Mouse (Mus musculus) heart, postnatal 0 days (tissue): Measurements from ENCODE around the gene Nxt1. TPM values are rescaled to one million over a fixed set of nuclear protein-coding genes. Genes with fewer than 3 reads are reported as not detected.

Experiments
- ATAC-seq: fragments of 200-750 bp; cut with Nextera tagmentation; 2 replicates; pipeline ENCODE4 v1.8.0; 2017; ENCODE audit warnings: low read depth, moderate number of reproducible peaks, moderate library complexity; ENCODE audit not compliant: insufficient read depth
- DNase-seq: peaks from one replicate; pipeline ENCODE4 v3.0.0-alpha.2; 2016; ENCODE audit warnings: low spot score
- H3K27ac ChIP-seq: fragments of 300-500 bp; sonication (generic); 2 replicates; pipeline ENCODE4 v1.5.1; 2014; ENCODE audit warnings: low read depth, mild to moderate bottlenecking
- H3K27me3 ChIP-seq: fragments of 300-500 bp; sonication (generic); 2 replicates; pipeline ENCODE4 v1.6.1; 2014; ENCODE audit warnings: low read length, mixed read lengths; ENCODE audit not compliant: control insufficient read depth, insufficient read depth
- H3K36me3 ChIP-seq: fragments of 300-500 bp; sonication (generic); replicated peaks from 2 replicates; pipeline ENCODE4 v1.6.1; 2014; ENCODE audit warnings: low read length, mixed read lengths; ENCODE audit not compliant: control insufficient read depth, insufficient read depth
- H3K4me1 ChIP-seq: fragments of 300-500 bp; sonication (generic); 2 replicates; pipeline ENCODE4 v1.6.1; 2014; ENCODE audit warnings: antibody characterized with exemption; ENCODE audit not compliant: control insufficient read depth, insufficient read depth
- H3K4me2 ChIP-seq: fragments of 300-500 bp; sonication (generic); 2 replicates; pipeline ENCODE4 v1.6.1; 2014; ENCODE audit warnings: low read depth, mild to moderate bottlenecking, low read length, moderate library complexity
- H3K4me3 ChIP-seq: fragments of 300-500 bp; sonication (generic); 2 replicates; pipeline ENCODE4 v1.5.1; 2014; ENCODE audit warnings: low read depth, low read length
- H3K9ac ChIP-seq: fragments of 300-500 bp; sonication (generic); replicated peaks from 2 replicates; pipeline ENCODE4 v1.6.1; 2014; ENCODE audit warnings: low read depth, low read length, mixed read lengths
- H3K9me3 ChIP-seq: fragments of 300-500 bp; sonication (generic); replicated peaks from 2 replicates; pipeline ENCODE4 v1.6.1; 2016; ENCODE audit warnings: low read length; ENCODE audit not compliant: control insufficient read depth
- CTCF ChIP-seq: IDR thresholded peaks from 2 replicates; pipeline ENCODE4 v1.5.1; 2016; ENCODE audit warnings: antibody characterized with exemption, control low read depth, low read depth
- EP300 ChIP-seq: IDR thresholded peaks from 2 replicates; pipeline ENCODE4 v1.6.1; 2016; ENCODE audit warnings: antibody characterized with exemption, low read depth
- WGBS: fragments of 180-500 bp; shearing (Covaris S2); extraction: QIAGEN DNeasy Blood & Tissue Kit; methylation state at CpG from one replicate; pipeline ENCODE4 v1.1.7; 2014; 5-methylcytosine and 5-hydroxymethylcytosine counted together
- polyA plus RNA-seq: library from polyadenylated mRNA; unstranded; fragments of >200 nt; fragmentation: Nextera tagmentation; extraction: Ambion mirVana; gene quantifications from 2 replicates; pipeline ENCODE4 v1.2.1, GENCODE M21; 2015
- total RNA-seq: library from RNA; depleted of rRNA; stranded (reverse); fragments of >200 nt; gene quantifications from 2 replicates; pipeline ENCODE4 v1.2.3, GENCODE M21; 2014; ENCODE audit warnings: low replicate concordance

Nxt1 gene
- total and polyA plus RNA-seq, 2 experiments from 2014 or later: 28.6 to 38.9 TPM

DNA sequence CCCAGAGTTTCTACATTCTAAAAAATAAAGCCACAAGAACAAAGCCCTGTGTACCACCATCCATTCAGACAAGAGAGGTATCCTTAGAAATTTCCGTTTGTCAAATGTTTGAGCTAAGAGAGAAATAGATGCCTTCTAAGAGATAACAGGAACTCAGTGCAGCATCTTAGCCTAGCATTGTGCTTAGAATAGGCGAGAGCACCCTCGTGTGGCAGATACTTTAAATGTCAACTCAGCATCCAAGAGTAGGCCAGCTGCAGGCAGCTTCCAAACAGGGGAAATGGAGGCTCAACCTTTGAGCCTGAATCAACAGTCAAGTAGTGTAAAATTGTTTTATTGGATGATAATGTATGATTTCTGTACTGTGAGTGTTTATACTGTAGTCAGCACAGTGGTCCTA, 17.4 kb upstream of the Nxt1 start:
- peak; percentile 49; the same call in 1 of the 2 replicates for ATAC-seq
- WGBS: 0% methylated on average over 3 of the region's 3 CpGs
- Histone ChIP-seq H3K4me3 (no peak overlapping the region), H3K9ac (no peak overlapping the region), H3K27me3 (no peaks in the 10 kb centered on the region), H3K27ac (no peak overlapping the region), H3K4me2 (no peak overlapping the region), H3K4me1 (no peaks in the 10 kb centered on the region), H3K9me3 (no peaks in the 10 kb centered on the region), H3K36me3 (no peaks in the 10 kb centered on the region)
- TF ChIP-seq EP300: no peak
- peak; percentile 79 for TF ChIP-seq CTCF
- peak; percentile 53 for DNase-seq

DNA sequence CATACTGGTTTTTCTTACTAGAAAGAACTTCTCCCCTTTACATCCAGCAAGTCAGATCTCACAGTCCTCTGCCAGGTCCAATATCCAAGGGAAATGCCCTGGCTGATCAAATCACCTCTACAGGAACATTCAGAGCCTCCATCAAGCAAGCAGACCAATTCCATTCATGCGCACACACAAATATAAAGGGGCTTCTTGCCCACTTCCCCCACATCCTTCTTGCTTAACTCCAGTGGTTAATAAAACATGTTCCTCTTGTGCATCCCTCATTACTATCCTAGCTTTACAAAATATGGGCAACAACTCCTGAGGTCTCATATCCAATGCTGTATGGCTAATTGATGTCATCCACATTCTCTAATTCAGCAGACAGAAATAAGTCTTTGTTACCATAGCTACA, 8.9 kb upstream of the Nxt1 start:
- H3K9me3 ChIP-seq: no peaks in the 10 kb centered on the region
- no peaks in the 10 kb centered on the region for H3K4me1 ChIP-seq
- no peak overlapping the region for H3K4me2 ChIP-seq
- H3K4me3 ChIP-seq: no peak overlapping the region
- ATAC-seq: no peak
- no peaks in the 10 kb centered on the region for H3K27me3 ChIP-seq
- H3K27ac ChIP-seq: no peak overlapping the region
- H3K9ac ChIP-seq: no peak overlapping the region
- 78% methylated on average over 1 of the region's 1 CpGs for WGBS
- no peaks in the 10 kb centered on the region for H3K36me3 ChIP-seq
- TF ChIP-seq CTCF (no peak), EP300 (no peak)
- DNase-seq: no peak

DNA sequence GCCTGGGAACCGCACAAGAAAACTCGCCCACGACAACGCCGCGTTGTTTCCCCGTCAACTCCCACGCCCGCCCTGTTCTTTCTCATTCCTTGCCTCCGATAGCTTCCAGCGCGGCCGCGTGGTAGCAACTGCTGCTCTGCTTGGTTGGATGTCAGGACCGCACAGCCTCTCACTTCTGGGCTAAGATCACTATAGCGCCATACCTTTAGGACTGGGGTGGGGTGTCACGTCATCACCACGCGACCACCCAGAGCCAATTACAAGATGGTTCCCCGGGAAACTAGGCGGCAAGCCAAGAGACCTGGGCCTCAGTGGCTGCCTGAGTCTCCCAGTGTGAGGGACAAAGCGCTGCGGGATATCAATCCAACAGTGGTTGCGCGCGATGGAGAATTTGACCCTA, 5.4 kb downstream of the Nxt1 start:
- WGBS: 12% methylated on average over 26 of the region's 26 CpGs
- Histone ChIP-seq H3K27me3 (no peaks in the 10 kb centered on the region), H3K9ac (0 out of 2 replicates have a peak overlapping the region, but pooled peaks have one; percentile 37), H3K4me1 (peaks cover 39% of the 10 kb centered on the region), H3K27ac (peak overlapping the region; percentile 92), H3K4me3 (peak overlapping the region; percentile 48), H3K36me3 (peaks cover 18% of the 10 kb centered on the region), H3K4me2 (peak overlapping the region; percentile 67), H3K9me3 (no peaks in the 10 kb centered on the region)
- ATAC-seq: no peak
- DNase-seq: peak; percentile 65
- TF ChIP-seq CTCF (no peak), EP300 (no peak)

DNA sequence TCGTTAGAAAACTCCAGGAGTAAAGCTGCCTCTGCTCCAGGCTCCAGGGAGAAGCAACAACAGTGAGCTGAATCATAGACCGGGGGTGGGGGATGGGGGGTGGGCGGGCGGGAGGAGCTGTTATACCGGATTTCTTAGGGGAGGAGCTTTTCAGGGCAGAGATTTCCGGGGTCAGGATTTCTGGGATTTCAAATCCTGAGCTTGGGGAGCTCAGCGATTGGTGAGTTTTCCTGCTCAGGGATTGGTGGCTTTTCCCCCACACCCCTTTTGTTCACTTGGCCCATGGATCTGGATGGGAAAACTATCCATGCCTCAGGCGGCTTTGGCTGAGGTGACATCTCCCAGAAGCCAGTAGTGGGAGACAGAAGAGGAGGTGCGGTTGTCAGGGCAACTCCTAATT, 6.9 kb downstream of the Nxt1 start:
- H3K4me3 ChIP-seq: 0 out of 2 replicates have a peak overlapping the region, but pooled peaks have one; percentile 5
- WGBS: 8% methylated on average over 9 of the region's 9 CpGs
- peaks cover 28% of the 10 kb centered on the region for H3K36me3 ChIP-seq
- peaks cover 35% of the 10 kb centered on the region for H3K4me1 ChIP-seq
- H3K27me3 ChIP-seq: no peaks in the 10 kb centered on the region
- H3K27ac ChIP-seq: peak overlapping the region; percentile 92
- H3K9me3 ChIP-seq: no peaks in the 10 kb centered on the region
- peak; percentile 91 for DNase-seq
- peak; percentile 15 for ATAC-seq
- TF ChIP-seq CTCF (no peak), EP300 (no peak)
- H3K9ac ChIP-seq: 0 out of 2 replicates have a peak overlapping the region, but pooled peaks have one; percentile 30
- H3K4me2 ChIP-seq: peak overlapping the region; percentile 67

DNA sequence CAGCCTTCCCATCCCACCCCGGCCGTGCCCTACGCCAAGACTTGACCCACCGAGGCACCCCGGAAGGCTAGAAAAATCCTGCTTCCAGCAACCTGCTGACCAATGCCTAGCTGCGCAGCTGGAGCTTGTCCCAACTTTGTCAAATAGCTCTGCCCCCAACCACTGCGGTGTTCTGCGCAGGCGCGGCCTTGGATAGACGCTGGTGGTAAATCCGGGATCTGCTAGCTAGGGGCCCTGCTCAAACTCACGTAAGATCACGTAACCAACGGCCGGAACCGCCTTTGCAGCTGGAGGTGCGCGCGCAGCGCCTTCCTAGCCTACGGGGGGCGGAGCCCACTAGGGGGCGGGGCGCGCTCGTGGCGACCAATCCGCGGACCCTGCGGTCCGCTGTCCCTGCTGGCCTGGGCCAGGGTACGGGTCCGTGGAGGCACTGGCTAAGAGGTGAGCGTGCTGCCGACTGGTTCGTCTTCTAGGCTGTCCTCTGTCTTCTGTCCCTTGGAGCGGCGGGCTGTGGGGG, 8.4 kb downstream of the Nxt1 start, which contains the start of gene Gzf1:
Gzf1 (plus strand) TSS at position 249 of the 517 bp plus-strand sequence.
- Histone ChIP-seq H3K4me2 (peak within 1 kb of the TSS; percentile 67), H3K9me3 (no peaks in the 10 kb centered on the region), H3K27me3 (no peaks in the 10 kb centered on the region), H3K9ac (peak within 1 kb of the TSS; percentile 88), H3K4me1 (peaks cover 35% of the 10 kb centered on the region), H3K36me3 (peaks cover 31% of the 10 kb centered on the region), H3K4me3 (peak within 1 kb of the TSS; percentile 83), H3K27ac (peak within 1 kb of the TSS; percentile 92)
- WGBS: under 1% methylated on average over 39 of the region's 39 CpGs
- ATAC-seq: peak; percentile 94
- TF ChIP-seq EP300: peak; percentile 36; the same call in 1 of the 2 replicates
- TF ChIP-seq CTCF: no peak; the same call in 1 of the 2 replicates
- DNase-seq: peak; percentile 100

DNA sequence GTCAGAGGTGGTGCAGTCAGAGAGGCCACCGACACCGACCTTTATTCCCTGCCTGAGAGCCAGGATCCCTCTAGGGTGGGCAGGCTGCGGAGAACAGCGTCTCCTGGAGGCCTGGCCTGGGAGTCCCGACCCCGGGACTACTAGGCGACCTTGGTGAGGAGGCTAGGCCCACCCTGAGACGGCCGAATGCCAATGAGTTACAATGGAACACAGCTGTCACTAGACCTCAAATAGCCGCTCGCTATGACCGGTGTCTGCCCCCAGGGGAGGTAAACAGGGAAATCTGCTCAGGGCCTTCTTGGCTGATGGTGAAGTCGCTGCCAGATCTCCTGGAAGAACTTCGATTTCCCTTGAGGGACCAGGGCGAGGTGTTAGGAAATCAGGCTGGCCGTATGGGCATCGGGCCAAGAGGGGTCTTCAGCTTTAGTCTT, 9.1 kb downstream of the Nxt1 start:
- peak overlapping the region; percentile 88 for H3K9ac ChIP-seq
- TF ChIP-seq EP300 (no peak), CTCF (peak; percentile 51)
- peak overlapping the region; percentile 83 for H3K4me3 ChIP-seq
- DNase-seq (peak; percentile 76), ATAC-seq (peak; percentile 68)
- peaks cover 30% of the 10 kb centered on the region for H3K36me3 ChIP-seq
- no peaks in the 10 kb centered on the region for H3K27me3 ChIP-seq
- peaks cover 35% of the 10 kb centered on the region for H3K4me1 ChIP-seq
- peak overlapping the region; percentile 92 for H3K27ac ChIP-seq
- H3K4me2 ChIP-seq: peak overlapping the region; percentile 67
- 3% methylated on average over 17 of the region's 17 CpGs for WGBS
- H3K9me3 ChIP-seq: no peaks in the 10 kb centered on the region
